Mouse (Mus musculus) spleen, adult 12 weeks (tissue): ENCODE measurements around the gene Ahnak2.
"Not testable (repeated sequence)": the region's sequence is repeated elsewhere in the genome, so short reads cannot be mapped to it uniquely, and the experiment has no call there.

Experiments used
- DNase-seq: peaks from one replicate; pipeline ENCODE4 v3.0.0; 2022; ENCODE audit warnings: low spot score

Gene Ahnak2

DNA sequence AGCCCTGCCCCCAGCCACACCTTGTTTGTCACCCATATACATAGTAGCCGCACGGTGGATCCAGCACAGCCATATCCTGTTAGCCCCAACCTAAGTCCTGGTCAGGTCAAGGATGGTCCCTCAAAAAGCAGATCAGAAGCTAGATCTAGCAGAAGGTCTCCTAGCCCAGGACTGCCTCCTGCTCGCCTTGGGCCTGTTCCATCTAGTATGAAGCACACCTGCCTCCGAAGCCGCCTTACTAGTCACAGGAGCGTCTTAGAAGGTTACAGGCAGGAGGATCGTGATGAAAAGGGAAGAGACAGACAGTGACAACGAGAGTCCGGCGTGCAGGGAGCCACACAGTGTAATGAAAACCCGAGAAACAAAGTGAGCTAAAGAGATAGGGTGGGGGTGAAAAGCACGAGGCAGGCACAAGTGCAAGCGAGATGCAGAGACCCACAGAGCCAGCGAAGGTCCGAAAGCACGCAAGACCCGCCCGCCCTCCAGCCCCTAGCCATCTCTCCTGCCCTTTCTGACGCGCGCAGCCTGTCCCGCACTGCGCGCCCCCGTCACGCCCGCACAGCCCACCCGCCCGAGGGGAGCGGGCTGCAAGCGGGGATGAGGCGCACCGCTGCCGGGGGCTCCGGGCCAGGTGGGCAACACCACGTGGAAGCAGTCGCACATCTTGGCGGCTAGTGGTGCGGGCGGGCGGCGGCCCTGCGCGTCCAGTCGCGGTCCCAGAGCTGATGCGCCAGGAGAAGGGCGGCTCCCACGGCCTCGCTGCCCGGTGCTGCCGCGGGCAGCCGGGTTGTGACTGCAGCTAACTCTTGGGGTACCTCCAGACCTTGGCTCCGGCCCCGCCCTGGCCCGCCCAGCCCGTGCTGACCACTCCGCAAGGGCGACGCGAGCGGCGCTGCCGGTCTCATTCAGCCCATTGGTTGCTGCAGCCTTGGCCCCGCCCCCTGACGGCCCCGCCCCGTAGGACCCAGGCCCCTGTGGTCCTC, at the start of gene Ahnak2:
TSS of gene Ahnak2 (minus strand) at position 794 of the 983 bp plus-strand sequence.
- DNase-seq: no peak

- no peak for DNase-seq
These were observed 48.7 kb upstream of the Ahnak2 start for GRCm38 (mm10) chr12:112851116-112851515.

DNA sequence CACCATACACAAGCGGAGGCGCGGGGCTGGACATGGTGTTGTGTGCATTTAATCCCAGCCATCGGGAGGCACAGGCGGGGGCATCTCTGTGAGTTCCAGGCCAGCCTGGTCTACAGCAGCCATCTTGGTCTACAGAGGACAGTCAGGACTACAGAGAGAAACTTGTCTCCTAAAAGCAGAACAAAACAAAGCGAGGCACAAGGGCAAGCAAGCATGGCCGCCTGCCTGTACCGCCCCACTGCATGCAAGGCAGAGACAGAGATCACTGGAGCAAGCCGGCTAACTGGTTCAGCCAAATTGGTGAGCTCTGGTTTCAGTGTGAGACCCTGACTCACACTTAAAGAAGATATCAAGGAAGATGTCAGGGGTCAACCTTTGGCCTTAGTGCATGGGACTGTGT, 47.9 kb upstream of the Ahnak2 start:
- DNase-seq: no peak

GRCm38 (mm10) chr12:112849235-112850022, 47.0 kb upstream of the Ahnak2 start:
- no peak for DNase-seq

DNA sequence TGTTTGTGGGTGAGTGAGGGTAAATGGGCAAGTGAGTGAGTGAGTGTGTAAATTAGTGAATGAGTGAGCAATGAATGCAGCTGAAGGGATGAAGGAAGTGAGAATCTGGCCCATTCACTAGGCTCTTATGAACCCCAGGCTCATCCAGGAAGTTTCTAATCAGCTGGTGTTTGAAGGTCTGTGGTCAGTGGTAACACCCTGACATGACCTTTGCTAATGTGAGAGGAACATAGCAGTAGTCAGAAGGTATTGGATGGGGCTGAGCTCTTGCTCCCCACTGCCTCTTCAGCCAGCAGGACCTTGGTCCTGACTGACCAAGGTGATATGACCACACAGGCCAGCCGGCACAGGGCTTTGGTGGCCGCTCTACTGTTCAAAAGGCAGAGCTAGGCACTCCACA, 45.4 kb upstream of the Ahnak2 start:
- no peak for DNase-seq

GRCm38 (mm10) chr12:112843803-112844202, 41.3 kb upstream of the Ahnak2 start:
- DNase-seq: peak; percentile 75

- DNase-seq: not testable (repeated sequence)
These were observed 39.7 kb upstream of the Ahnak2 start for GRCm38 (mm10) chr12:112842128-112842527.

- DNase-seq: not testable (repeated sequence)
These were observed 39.0 kb upstream of the Ahnak2 start for GRCm38 (mm10) chr12:112841338-112841892.

DNA sequence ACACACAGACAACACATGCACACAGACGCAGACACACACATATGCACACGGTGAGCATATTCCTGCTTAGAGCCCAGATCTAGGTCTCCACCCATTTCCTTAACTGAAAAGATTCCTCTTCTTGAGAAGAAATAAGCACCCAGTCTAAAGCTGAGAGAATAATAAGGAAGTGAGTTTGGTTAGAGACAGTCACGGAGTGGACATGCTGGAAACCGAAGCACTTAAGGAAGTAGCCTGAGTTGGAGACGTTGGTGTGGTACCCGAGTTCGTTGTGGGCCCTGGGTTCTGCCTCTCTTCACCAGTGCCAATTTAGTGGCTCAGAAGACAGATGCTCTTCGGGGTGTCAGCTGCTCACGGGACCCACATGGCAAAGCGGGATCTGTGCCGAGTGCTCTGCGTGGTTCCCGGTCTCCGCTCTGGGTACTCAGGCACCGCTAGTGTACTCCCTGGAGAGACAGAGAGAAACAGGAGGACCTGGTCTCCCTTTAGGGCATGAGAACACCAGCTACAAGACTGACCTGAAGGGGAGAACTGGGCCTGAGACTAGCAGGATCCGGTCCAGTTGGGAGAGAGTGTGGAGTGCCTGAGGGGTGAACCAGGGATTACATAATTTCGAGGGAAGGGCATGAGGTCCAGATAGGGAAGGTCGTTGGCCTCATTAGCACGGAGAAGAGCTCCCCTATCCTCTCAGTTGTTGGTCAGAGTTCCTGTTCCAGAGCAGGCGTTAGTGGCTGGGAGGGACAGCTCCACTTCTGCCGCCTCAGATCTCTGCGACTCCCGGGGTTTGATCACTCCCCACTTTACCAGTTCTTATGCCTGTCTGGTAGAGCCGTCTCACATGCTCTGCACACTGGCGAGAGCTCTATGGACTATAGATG, 38.0 kb upstream of the Ahnak2 start:
- no peak for DNase-seq

- DNase-seq: no peak
These were observed 32.6 kb upstream of the Ahnak2 start for GRCm38 (mm10) chr12:112835046-112835445.

DNA sequence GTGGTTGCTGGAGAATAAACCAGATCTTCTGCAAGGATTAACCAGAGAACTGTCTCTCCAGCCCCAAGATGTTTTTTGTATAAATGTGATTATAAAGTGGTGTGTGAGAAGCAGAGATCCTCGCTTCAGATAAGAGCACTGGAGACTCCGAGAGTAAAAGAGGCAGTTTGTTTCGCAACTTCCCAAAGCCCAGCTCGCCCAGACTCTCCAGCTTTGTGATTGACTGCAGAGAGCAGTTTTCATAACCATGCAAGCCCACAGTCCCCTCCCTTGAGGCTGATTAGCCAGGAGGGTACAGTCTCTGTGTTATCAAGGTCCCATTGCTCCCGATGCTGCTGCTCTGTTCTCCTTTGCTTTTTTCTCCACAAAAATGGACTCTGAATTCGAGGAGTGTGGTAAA, 31.1 kb upstream of the Ahnak2 start:
- DNase-seq: no peak

DNA sequence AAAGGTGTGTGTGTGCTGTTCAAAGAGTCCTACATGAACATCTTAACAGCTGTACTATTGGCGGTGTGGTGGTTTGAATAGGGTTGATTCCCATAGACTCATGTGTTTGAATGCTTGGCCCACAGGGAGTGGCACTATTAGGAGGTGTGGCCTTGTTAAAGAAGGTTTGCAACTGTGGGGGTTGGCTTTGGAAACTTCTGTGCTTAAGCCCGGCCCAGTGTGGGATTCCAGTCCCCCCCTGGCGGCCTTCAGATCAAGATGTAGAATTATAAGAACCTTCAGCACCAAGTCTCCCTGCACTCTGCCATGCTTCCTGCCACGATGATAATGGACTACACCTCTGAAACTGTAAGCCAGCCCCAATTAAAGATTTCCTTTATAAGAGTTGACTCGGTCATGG, 30.0 kb upstream of the Ahnak2 start:
- DNase-seq: no peak

DNA sequence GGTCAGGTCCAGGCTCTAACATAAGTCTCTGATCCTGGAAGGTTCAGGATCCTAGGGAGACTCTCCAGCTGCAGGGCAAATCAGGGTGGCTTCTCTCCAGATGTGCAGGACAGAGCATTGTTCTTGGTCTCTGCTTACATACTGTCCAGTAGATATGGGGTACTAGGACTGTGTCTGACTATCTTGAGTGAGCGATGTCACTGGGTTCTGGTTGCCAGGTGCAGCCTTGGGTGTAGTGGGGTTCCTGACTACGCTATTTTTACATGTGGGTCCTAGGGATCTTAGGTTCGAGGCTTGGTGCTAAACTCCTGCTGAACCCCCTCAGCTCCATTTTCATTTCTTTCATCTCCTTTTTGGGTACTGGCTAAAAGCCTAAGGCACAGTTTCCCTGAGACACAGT, 28.1 kb upstream of the Ahnak2 start:
- no peak for DNase-seq

DNA sequence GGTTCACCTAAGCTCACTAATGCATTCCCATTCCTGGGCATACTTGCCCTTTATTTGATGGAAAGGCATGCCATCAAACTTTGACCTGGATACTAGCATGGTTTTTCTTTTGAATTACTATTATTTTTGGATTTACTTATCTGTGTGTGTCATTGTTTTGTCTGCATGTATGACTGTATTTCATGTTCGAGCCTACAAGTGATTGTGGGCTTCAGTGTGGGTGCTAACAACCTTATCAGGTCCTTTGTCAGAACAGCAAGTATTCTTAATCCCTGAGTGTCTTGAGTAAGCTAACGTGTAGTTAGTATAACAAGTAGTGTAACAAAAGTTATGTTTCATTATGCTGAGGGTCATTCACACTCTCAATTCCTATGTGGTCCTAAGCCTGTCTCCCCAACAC, 27.7 kb upstream of the Ahnak2 start:
- DNase-seq: no peak

DNA sequence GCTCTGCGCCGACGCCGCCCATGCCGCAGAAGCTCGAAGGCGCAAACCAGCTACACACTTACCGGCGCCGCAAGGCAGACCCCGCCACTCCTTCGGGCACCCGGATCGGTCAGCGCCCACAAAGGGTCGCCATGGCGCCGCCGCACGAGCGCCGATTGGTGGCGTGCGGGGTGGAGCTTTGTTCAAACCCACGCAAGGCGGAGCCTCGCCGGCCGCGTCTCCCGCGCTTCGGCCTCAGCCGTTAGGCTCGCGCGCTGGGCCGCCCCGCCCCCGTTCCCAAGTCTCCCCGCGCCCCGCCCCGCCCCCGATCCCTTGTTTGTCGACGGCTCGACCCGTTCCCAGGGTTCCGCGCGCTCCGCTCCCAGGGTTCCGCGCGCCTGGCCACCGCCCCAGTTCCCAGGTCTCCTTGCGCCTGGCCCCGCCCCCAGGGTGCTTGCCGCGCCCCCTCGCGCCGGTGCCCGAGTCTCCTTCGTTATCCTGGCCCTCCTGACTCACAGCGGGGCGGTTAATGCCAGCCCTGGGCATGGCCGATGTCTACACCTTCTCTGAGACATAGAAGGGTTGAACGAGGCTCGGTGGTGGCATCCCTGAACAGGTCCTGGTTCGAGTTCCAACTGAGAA, 26.9 kb upstream of the Ahnak2 start, which contains the start of gene Cdca4:
TSS of gene Cdca4 (minus strand) at position 180 of the 621 bp plus-strand sequence.
- DNase-seq: peak; percentile 98

- DNase-seq: no peak
These were observed 26.2 kb upstream of the Ahnak2 start for GRCm38 (mm10) chr12:112828501-112829243.

DNA sequence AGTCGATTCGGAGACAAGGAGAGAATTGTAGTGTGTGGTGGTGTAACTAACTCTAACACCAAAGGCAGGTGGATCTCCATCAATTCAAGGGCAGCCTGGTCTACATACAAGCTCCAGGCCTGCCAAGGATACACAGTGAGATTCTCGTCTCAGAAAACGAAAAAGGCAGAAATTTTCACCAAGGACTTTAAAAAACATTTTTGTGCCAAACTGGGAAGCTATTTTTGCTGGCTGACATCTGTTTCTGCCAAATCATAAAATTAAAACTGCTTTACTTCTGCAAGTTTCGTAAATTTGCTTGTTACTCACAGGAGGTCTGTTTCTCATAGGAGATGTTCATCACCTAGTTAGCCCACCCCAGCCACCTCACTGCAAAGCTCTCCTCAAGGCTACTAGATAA, 23.4 kb upstream of the Ahnak2 start:
- DNase-seq: no peak

DNA sequence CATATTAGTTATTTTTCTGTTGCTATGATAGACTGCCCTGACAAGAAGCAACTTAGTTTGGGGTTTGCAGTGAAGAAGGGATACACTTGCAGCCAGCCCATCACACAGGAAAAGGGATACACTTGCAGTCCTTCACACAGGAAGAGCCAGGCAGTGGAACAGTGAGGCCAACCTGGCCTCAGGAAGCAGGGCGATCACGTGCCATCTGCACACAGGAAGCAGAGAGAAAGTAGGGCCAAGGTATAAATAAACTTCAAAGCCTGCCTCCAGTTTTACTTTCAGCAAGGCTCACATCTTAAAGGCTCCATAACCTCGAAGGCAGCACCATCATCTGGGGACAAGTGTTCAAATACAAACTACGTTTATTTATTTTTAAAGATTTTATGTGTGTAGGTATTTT, 20.8 kb upstream of the Ahnak2 start:
- DNase-seq: no peak

- no peak for DNase-seq
These were observed 20.2 kb upstream of the Ahnak2 start for GRCm38 (mm10) chr12:112822676-112823075.

- no peak for DNase-seq
These were observed 19.5 kb upstream of the Ahnak2 start for GRCm38 (mm10) chr12:112821974-112822373.
